19 mouse cellular contexts compared by ENCODE assay signal in genomic region chr3:119086618-119087017, GRCm38 (mm10).
DNase-seq lines count a peak whose midpoint lies in the region; TF ChIP-seq lines count a peak whose summit lies in the region.
"Had no signal": no experiment of that assay in that cellular context is flagged by ENCODE, and none has a peak within 500 bp of the region (broad histone marks: within the 10 kb centered on the region; RNA-seq: fewer than 3 reads in every experiment).

No protein-coding gene starts in this region.

- no peaks in the 10 kb centered on the region for H3K27me3 ChIP-seq in liver, adult 2 months (ENCODE audit: control insufficient read depth, insufficient read depth, low read length)
- H3K27me3 ChIP-seq: embryonic facial prominence, embryonic 12.5 days; heart, embryonic 12.5 days; hindbrain, embryonic 15.5 days had no signal

- H3K9ac ChIP-seq in liver, adult 2 months (ENCODE audit: low read depth, low read length), result no peak overlapping the region
- H3K9ac ChIP-seq: embryonic facial prominence, embryonic 12.5 days; forebrain, postnatal 0 days; heart, embryonic 12.5 days; hindbrain, embryonic 15.5 days had no signal

- H3K4me3 ChIP-seq in liver, adult 2 months (ENCODE audit: insufficient read depth, low read depth, low read length), result no peak overlapping the region
- H3K4me3 ChIP-seq: embryonic facial prominence, embryonic 12.5 days; heart, embryonic 12.5 days; hindbrain, embryonic 10.5 days; hindbrain, embryonic 15.5 days had no signal

- no peak for TF ChIP-seq CTCF in liver, adult 2 months (IDR thresholded peaks at IDR 0.05; ENCODE audit: low read depth, low read length)

- DNase-seq in adrenal gland, postnatal 10 days, result peak; percentile 13
- no peak for DNase-seq in adrenal gland, adult (ENCODE audit: inconsistent age in 2 of 2, low spot score in 1 of 2)
- peak; percentile 47 for DNase-seq in liver, adult 2 months (ENCODE audit: extremely low read depth, low read depth, low spot score)
- DNase-seq in liver, result no peak
- DNase-seq in retina, postnatal 1 day, result peak; percentile 39
- DNase-seq in retina, embryonic 14.5 days (ENCODE audit: low spot score), result no peak
- DNase-seq in testis, postnatal 10 days (ENCODE audit: low spot score), result no peak
- DNase-seq: adrenal gland, postnatal 25 days; B cell, adult 2 months; cerebellum, adult 11 months; cerebellum, adult 8-10 months; cerebellum, postnatal 25 days; forebrain, postnatal 0 days; gastrocnemius, postnatal 14 days had no signal

- no peak overlapping the region for H3K27ac ChIP-seq in liver, adult 2 months (replicated peaks; ENCODE audit: insufficient read depth, low read depth, low read length)
- H3K27ac ChIP-seq: embryonic facial prominence, embryonic 12.5 days; hindbrain, embryonic 10.5 days; hindbrain, embryonic 15.5 days had no signal

- H3K36me3 ChIP-seq in liver, adult 2 months (ENCODE audit: control insufficient read depth, insufficient read depth, low read length), result no peaks in the 10 kb centered on the region
- H3K36me3 ChIP-seq: embryonic facial prominence, embryonic 12.5 days; G1E; heart, embryonic 12.5 days; hindbrain, embryonic 10.5 days; hindbrain, embryonic 15.5 days had no signal

- no peak for TF ChIP-seq POLR2A in liver, adult 2 months (IDR thresholded peaks at IDR 0.05; ENCODE audit: extremely low read depth, insufficient read depth, low read length)

- WGBS in liver, adult 2 months, result 11% methylated on average over 1 of the region's 1 CpGs

- H3K79me2 ChIP-seq in liver, adult 2 months (ENCODE audit: control insufficient read depth, insufficient read depth, low read length), result no peaks in the 10 kb centered on the region

- no peaks in the 10 kb centered on the region for H3K4me1 ChIP-seq in liver, adult 2 months (ENCODE audit: control insufficient read depth, insufficient read depth, low read length)
- H3K4me1 ChIP-seq: embryonic facial prominence, embryonic 12.5 days; heart, embryonic 12.5 days; hindbrain, embryonic 10.5 days; hindbrain, embryonic 15.5 days had no signal

Comparison
In these comparisons a context has a peak if more than half of its experiments do, and no peak if none do; other contexts are left out.
1. DNase-seq: peak in adrenal gland, postnatal 10 days (single experiment), liver, adult 2 months (single experiment) and retina, postnatal 1 day (single experiment); none in adrenal gland, adult (0 of 2), liver (single experiment), retina, embryonic 14.5 days (single experiment) and testis, postnatal 10 days (single experiment).